Mouse (Mus musculus): ENCODE results near the gene Chchd1.

DNA sequence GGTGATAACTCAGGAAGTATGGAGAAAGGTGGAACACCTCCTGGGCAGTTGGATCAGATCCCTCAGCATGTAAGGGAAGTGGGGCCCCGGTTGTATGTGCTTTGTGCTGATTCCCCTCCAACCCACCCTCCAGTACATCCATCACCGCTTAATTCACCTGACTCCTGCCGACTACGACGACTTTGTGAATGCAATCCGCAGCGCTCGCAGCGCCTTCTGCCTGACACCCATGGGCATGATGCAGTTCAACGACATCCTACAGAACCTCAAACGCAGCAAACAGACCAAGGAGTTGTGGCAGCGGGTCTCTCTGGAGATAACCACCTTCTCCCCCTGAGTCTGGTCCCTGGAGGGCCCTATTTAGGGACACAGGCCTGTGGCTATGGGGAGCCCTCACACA, 20.2 kb downstream of the Chchd1 start:
- TF ChIP-seq CTCF (conservative IDR thresholded peaks at IDR 0.05; ENCODE audit: insufficient read depth, insufficient read length, low read depth, low read length) = no peak
- no peak for TF ChIP-seq POLR2A (IDR thresholded peaks at IDR 0.05; ENCODE audit: low read depth, low read length)
